Mouse (Mus musculus) midbrain, postnatal 0 days (tissue): ENCODE measurements around the gene Agap3. TPM values are rescaled to one million over a fixed set of nuclear protein-coding genes. Genes with fewer than 3 reads are reported as not detected.

ENCODE experiments used
- ATAC-seq: fragments of 200-750 bp; cut with Nextera tagmentation; 2 replicates; pipeline ENCODE4 v1.8.0; 2017; ENCODE audit warnings: moderate number of reproducible peaks, mild to moderate bottlenecking, moderate TSS enrichment, moderate library complexity; ENCODE audit not compliant: low FRiP score
- DNase-seq: peaks from one replicate; pipeline ENCODE4 v3.0.0-alpha.2; 2015; ENCODE audit warnings: low spot score
- H3K27ac ChIP-seq: fragments of 300-500 bp; sonication (generic); 2 replicates; pipeline ENCODE4 v1.5.1; 2014; ENCODE audit warnings: low read depth, mild to moderate bottlenecking, low read length, mixed read lengths
- H3K27me3 ChIP-seq: fragments of 300-500 bp; sonication (generic); 2 replicates; pipeline ENCODE4 v1.6.1; 2014; ENCODE audit warnings: low read length, control low read depth, mixed read lengths; ENCODE audit not compliant: insufficient read depth
- H3K36me3 ChIP-seq: fragments of 300-500 bp; sonication (generic); 2 replicates; pipeline ENCODE4 v1.6.1; 2014; ENCODE audit warnings: low read length, control low read depth, mixed read lengths; ENCODE audit not compliant: insufficient read depth
- H3K4me1 ChIP-seq: fragments of 300-500 bp; sonication (generic); 2 replicates; pipeline ENCODE4 v1.6.1; 2014; ENCODE audit warnings: mild to moderate bottlenecking, control low read depth, antibody characterized with exemption, low read length, mixed read lengths; ENCODE audit not compliant: insufficient read depth
- H3K4me2 ChIP-seq: fragments of 300-500 bp; sonication (generic); 2 replicates; pipeline ENCODE4 v1.6.1; 2014; ENCODE audit warnings: low read depth, mild to moderate bottlenecking, low read length, mixed read lengths; ENCODE audit not compliant: poor library complexity, severe bottlenecking
- H3K4me3 ChIP-seq: fragments of 300-500 bp; sonication (generic); 2 replicates; pipeline ENCODE4 v1.5.1; 2014; ENCODE audit warnings: low read depth, mild to moderate bottlenecking, low read length, moderate library complexity
- H3K9ac ChIP-seq: fragments of 300-500 bp; sonication (generic); replicated peaks from 2 replicates; pipeline ENCODE4 v1.6.1; 2014; ENCODE audit warnings: mild to moderate bottlenecking, low read length, moderate library complexity, mixed read lengths; ENCODE audit not compliant: poor library complexity, severe bottlenecking
- H3K9me3 ChIP-seq: fragments of 300-500 bp; sonication (generic); 2 replicates; pipeline ENCODE4 v1.6.1; 2016; ENCODE audit warnings: low read length, control low read depth
- CTCF ChIP-seq: IDR thresholded peaks from 2 replicates; pipeline ENCODE4 v1.5.1; 2016; ENCODE audit warnings: antibody characterized with exemption, mild to moderate bottlenecking
- WGBS: fragments of 180-500 bp; shearing (Covaris S2); extraction: QIAGEN DNeasy Blood & Tissue Kit; methylation state at CpG from one replicate; pipeline ENCODE4 v1.1.7; 2014; 5-methylcytosine and 5-hydroxymethylcytosine counted together
- polyA plus RNA-seq: library from polyadenylated mRNA; unstranded; fragments of >200 nt; fragmentation: Nextera tagmentation; extraction: Ambion mirVana; gene quantifications from 2 replicates; pipeline ENCODE4 v1.2.1, GENCODE M21; 2015
- total RNA-seq: library from RNA; depleted of rRNA; stranded (reverse); fragments of >200 nt; gene quantifications from 2 replicates; pipeline ENCODE4 v1.2.3, GENCODE M21; 2014

Agap3 gene
- total and polyA plus RNA-seq, 2 experiments from 2014 or later = 120 to 282 TPM

- H3K27me3 ChIP-seq = no peaks in the 10 kb centered on the region
- H3K36me3 ChIP-seq = peaks cover 19% of the 10 kb centered on the region
- DNase-seq (no peak), ATAC-seq (no peak)
- H3K9ac ChIP-seq = no peak overlapping the region
- TF ChIP-seq CTCF = no peak
- WGBS = 12% methylated on average over 9 of the region's 9 CpGs
- H3K9me3 ChIP-seq = no peaks in the 10 kb centered on the region
- peak overlapping the region; percentile 94; the same call in 1 of the 2 replicates for H3K4me2 ChIP-seq
- H3K4me1 ChIP-seq = peaks cover 16% of the 10 kb centered on the region; the same call in 1 of the 2 replicates
- H3K4me3 ChIP-seq = peak overlapping the region; percentile 59; the same call in 1 of the 2 replicates
- no peak overlapping the region for H3K27ac ChIP-seq
These were observed 25.3 kb upstream of the Agap3 start for GRCm38 (mm10) chr5:24426556-24427284.

- Histone ChIP-seq H3K4me2 (no peak overlapping the region), H3K4me3 (no peak overlapping the region), H3K9ac (no peak overlapping the region), H3K36me3 (peaks cover 23% of the 10 kb centered on the region), H3K27me3 (no peaks in the 10 kb centered on the region), H3K27ac (no peak overlapping the region), H3K4me1 (peaks cover 16% of the 10 kb centered on the region; the same call in 1 of the 2 replicates), H3K9me3 (no peaks in the 10 kb centered on the region)
- ATAC-seq = no peak
- WGBS = 25% methylated on average over 12 of the region's 12 CpGs
- no peak for DNase-seq
- no peak for TF ChIP-seq CTCF
These were observed 24.7 kb upstream of the Agap3 start for GRCm38 (mm10) chr5:24427285-24427633.

- H3K4me3 ChIP-seq = no peak overlapping the region
- peaks cover 29% of the 10 kb centered on the region for H3K36me3 ChIP-seq
- H3K27me3 ChIP-seq = no peaks in the 10 kb centered on the region
- no peak overlapping the region for H3K27ac ChIP-seq
- peaks cover 10% of the 10 kb centered on the region; the same call in 1 of the 2 replicates for H3K4me1 ChIP-seq
- WGBS = 11% methylated on average over 13 of the region's 15 CpGs
- no peak for DNase-seq
- H3K9me3 ChIP-seq = no peaks in the 10 kb centered on the region
- no peak overlapping the region for H3K4me2 ChIP-seq
- TF ChIP-seq CTCF = no peak
- H3K9ac ChIP-seq = no peak overlapping the region
- ATAC-seq = no peak
These were observed 24.0 kb upstream of the Agap3 start for GRCm38 (mm10) chr5:24427981-24428402.

- Histone ChIP-seq H3K27me3 (no peaks in the 10 kb centered on the region), H3K9ac (no peak overlapping the region), H3K4me2 (no peak overlapping the region), H3K9me3 (no peaks in the 10 kb centered on the region), H3K4me3 (no peak overlapping the region), H3K4me1 (peaks cover 10% of the 10 kb centered on the region; the same call in 1 of the 2 replicates), H3K27ac (no peak overlapping the region), H3K36me3 (peaks cover 29% of the 10 kb centered on the region)
- ATAC-seq (no peak), DNase-seq (no peak)
- no peak for TF ChIP-seq CTCF
- 22% methylated on average over 9 of the region's 9 CpGs for WGBS
These were observed 23.4 kb upstream of the Agap3 start for GRCm38 (mm10) chr5:24428596-24428995.

GRCm38 (mm10) chr5:24433993-24434392 is 18.0 kb upstream of the Agap3 start:
- Histone ChIP-seq H3K27ac (no peak overlapping the region), H3K27me3 (no peaks in the 10 kb centered on the region), H3K9ac (no peak overlapping the region), H3K4me3 (no peak overlapping the region), H3K9me3 (no peaks in the 10 kb centered on the region), H3K4me1 (no peaks in the 10 kb centered on the region), H3K4me2 (no peak overlapping the region), H3K36me3 (peaks cover 48% of the 10 kb centered on the region)
- TF ChIP-seq CTCF = no peak
- DNase-seq = no peak
- ATAC-seq = no peak
- WGBS = 94% methylated on average over 8 of the region's 8 CpGs

GRCm38 (mm10) chr5:24441187-24441586 is 10.8 kb upstream of the Agap3 start:
- Histone ChIP-seq H3K9me3 (no peaks in the 10 kb centered on the region), H3K27ac (no peak overlapping the region), H3K4me3 (no peak overlapping the region), H3K4me2 (no peak overlapping the region), H3K9ac (no peak overlapping the region), H3K4me1 (peaks cover 10% of the 10 kb centered on the region; the same call in 1 of the 2 replicates), H3K36me3 (peaks cover 32% of the 10 kb centered on the region), H3K27me3 (no peaks in the 10 kb centered on the region)
- no peak for DNase-seq
- WGBS = 88% methylated on average over 8 of the region's 8 CpGs
- TF ChIP-seq CTCF = no peak
- ATAC-seq = no peak
